ENCODE assay signal across 9 mouse cellular contexts in the genomic region with DNA sequence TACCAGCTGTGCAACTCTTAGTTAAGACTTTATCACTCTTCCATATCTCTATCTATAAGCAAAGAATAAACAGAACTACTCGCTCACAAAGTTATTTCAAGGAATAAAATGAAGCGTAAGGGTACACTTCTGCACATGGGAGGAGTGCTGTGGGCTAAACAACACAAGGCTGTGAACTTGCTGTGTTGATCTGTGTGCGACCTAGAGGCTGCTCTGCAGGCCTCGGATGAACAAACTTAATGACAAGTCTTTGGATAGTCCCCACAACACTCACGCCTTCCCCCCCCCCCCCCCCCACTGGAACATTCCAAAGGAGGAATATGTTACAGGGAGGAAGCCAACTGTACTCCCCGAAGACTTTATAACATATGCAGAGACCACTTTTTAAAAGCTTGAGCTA. TPM values are rescaled to one million over a fixed set of nuclear protein-coding genes. Genes with fewer than 3 reads are reported as not detected.
A peak's percentile ranks its signal among the peaks of the same experiment; 100 is the strongest.
DNase-seq lines count a peak whose midpoint lies in the region; ATAC-seq and TF ChIP-seq lines count a peak whose summit lies in the region.
"Had no signal": no experiment of that assay in that cellular context is flagged by ENCODE, and none has a peak within 500 bp of the region (broad histone marks: within the 10 kb centered on the region; RNA-seq: fewer than 3 reads in every experiment).

Gene Gm49355, plus strand, starts transcription at position 336 of the 400 bp plus-strand sequence.

- H3K4me3 ChIP-seq in left cerebral cortex, adult 2 months = peak within 1 kb of the TSS; percentile 59
- peak within 1 kb of the TSS; percentile 75 for H3K4me3 ChIP-seq in embryonic facial prominence, embryonic 12.5 days
- peak within 1 kb of the TSS; percentile 64 for H3K4me3 ChIP-seq in intestine, embryonic 15.5 days (replicated peaks)
- peak within 1 kb of the TSS; percentile 71 for H3K4me3 ChIP-seq in neural tube, embryonic 12.5 days

- H3K36me3 ChIP-seq in embryonic facial prominence, embryonic 12.5 days = no peaks in the 10 kb centered on the region
- H3K36me3 ChIP-seq in intestine, embryonic 15.5 days = no peaks in the 10 kb centered on the region
- no peaks in the 10 kb centered on the region for H3K36me3 ChIP-seq in neural tube, embryonic 12.5 days

- no peaks in the 10 kb centered on the region for H3K9me3 ChIP-seq in embryonic facial prominence, embryonic 12.5 days
- H3K9me3 ChIP-seq in intestine, embryonic 15.5 days = no peaks in the 10 kb centered on the region
- H3K9me3 ChIP-seq in neural tube, embryonic 12.5 days = no peaks in the 10 kb centered on the region

- peak within 1 kb of the TSS; percentile 93 for H3K27ac ChIP-seq in left cerebral cortex, adult 2 months
- H3K27ac ChIP-seq in embryonic facial prominence, embryonic 12.5 days = peak within 1 kb of the TSS; percentile 93
- H3K27ac ChIP-seq in intestine, embryonic 15.5 days = peak within 1 kb of the TSS; percentile 92
- peak within 1 kb of the TSS; percentile 68; the same call in 1 of the 2 replicates for H3K27ac ChIP-seq in neural tube, embryonic 12.5 days

- WGBS in embryonic facial prominence, embryonic 12.5 days = 77% methylated on average over 6 of the region's 6 CpGs
- 78% methylated on average over 6 of the region's 6 CpGs for WGBS in intestine, embryonic 15.5 days
- 81% methylated on average over 6 of the region's 6 CpGs for WGBS in neural tube, embryonic 12.5 days

- H3K4me2 ChIP-seq in embryonic facial prominence, embryonic 12.5 days (replicated peaks) = peak within 1 kb of the TSS; percentile 74
- H3K4me2 ChIP-seq in intestine, embryonic 15.5 days (replicated peaks) = peak within 1 kb of the TSS; percentile 77
- H3K4me2 ChIP-seq in neural tube, embryonic 12.5 days (replicated peaks) = peak within 1 kb of the TSS; percentile 86

- TF ChIP-seq CTCF in left cerebral cortex, adult 2 months (IDR thresholded peaks at IDR 0.05) = no peak

- DNase-seq in left cerebral cortex, adult 2 months (ENCODE audit: extremely low spot score in 1 of 2, low spot score in 2 of 2) = no peak
- DNase-seq in left cerebral cortex, adult 18-20 months (ENCODE audit: low spot score in 2 of 2) = no peak
- no peak for DNase-seq in adrenal gland, postnatal 36 days
- DNase-seq in cerebellum, postnatal 25 days = no peak
- no peak for DNase-seq in thymus, postnatal 0 days (ENCODE audit: low spot score)

- H3K27me3 ChIP-seq in embryonic facial prominence, embryonic 12.5 days = no peaks in the 10 kb centered on the region
- H3K27me3 ChIP-seq in intestine, embryonic 15.5 days (replicated peaks) = no peaks in the 10 kb centered on the region
- no peaks in the 10 kb centered on the region for H3K27me3 ChIP-seq in neural tube, embryonic 12.5 days (replicated peaks)

- intact Hi-C loops in left cerebral cortex, adult 2 months (cut with DNase I) = no loop called here

- ATAC-seq in embryonic facial prominence, embryonic 12.5 days (ENCODE audit: insufficient number of reproducible peaks, insufficient read depth, low FRiP score, low TSS enrichment) = no peak
- ATAC-seq in intestine, embryonic 15.5 days = peak; percentile 19
- ATAC-seq in neural tube, embryonic 12.5 days (ENCODE audit: low FRiP score, low read depth) = peak; percentile 34

- peak within 1 kb of the TSS; percentile 91 for H3K9ac ChIP-seq in embryonic facial prominence, embryonic 12.5 days
- H3K9ac ChIP-seq in intestine, embryonic 15.5 days = peak within 1 kb of the TSS; percentile 84
- peak within 1 kb of the TSS; percentile 78 for H3K9ac ChIP-seq in neural tube, embryonic 12.5 days

- no peaks in the 10 kb centered on the region for H3K4me1 ChIP-seq in embryonic facial prominence, embryonic 12.5 days
- H3K4me1 ChIP-seq in intestine, embryonic 15.5 days (replicated peaks) = no peaks in the 10 kb centered on the region
- no peaks in the 10 kb centered on the region for H3K4me1 ChIP-seq in neural tube, embryonic 12.5 days

RNA-seq across cellular contexts. Expression of gene Gm49355, which starts in this region (rescaled TPM):
- total RNA-seq in left cerebral cortex, adult 2 months (2021) = under 1 TPM in 1 of 2 experiments, not detected in 1; 0.20 TPM
- under 1 TPM; 0.12 to 0.49 TPM for total RNA-seq in left cerebral cortex, adult 18-20 months (2021)
- polyA plus RNA-seq in embryonic facial prominence, embryonic 12.5 days (2016; fragmentation: Nextera tagmentation; extraction: Ambion mirVana) = 0.08 and 0.15 TPM in 2 replicates
- 0.11 and 0.19 TPM in 2 replicates for polyA plus RNA-seq in intestine, embryonic 15.5 days (2015; fragmentation: Nextera tagmentation; extraction: Ambion mirVana)
- 0.10 and 0.11 TPM in 2 replicates for polyA plus RNA-seq in neural tube, embryonic 12.5 days (2016; fragmentation: Nextera tagmentation; extraction: Ambion mirVana)
- total RNA-seq in adrenal gland, postnatal 36 days (2021) = under 1 TPM; 0.13 to 0.17 TPM
- 0.20 and 0.26 TPM in 2 replicates for polyA plus RNA-seq in thymus, postnatal 0 days (2015; fragmentation: Nextera tagmentation; extraction: Ambion mirVana)
- total RNA-seq: adrenal gland, postnatal 25 days had no signal

Comparison
In these comparisons a context has a peak if more than half of its experiments do, and no peak if none do; other contexts are left out.
1. Peak in ATAC-seq, H3K4me3 ChIP-seq, H3K27ac ChIP-seq, H3K9ac ChIP-seq and H3K4me2 ChIP-seq in intestine, embryonic 15.5 days; RNA of the gene not detected or under 1 TPM.
2. Peak in ATAC-seq, H3K4me3 ChIP-seq, H3K27ac ChIP-seq, H3K9ac ChIP-seq and H3K4me2 ChIP-seq in neural tube, embryonic 12.5 days; RNA of the gene not detected or under 1 TPM.